ENCODE assay signal across 9 mouse cellular contexts in the genomic region with DNA sequence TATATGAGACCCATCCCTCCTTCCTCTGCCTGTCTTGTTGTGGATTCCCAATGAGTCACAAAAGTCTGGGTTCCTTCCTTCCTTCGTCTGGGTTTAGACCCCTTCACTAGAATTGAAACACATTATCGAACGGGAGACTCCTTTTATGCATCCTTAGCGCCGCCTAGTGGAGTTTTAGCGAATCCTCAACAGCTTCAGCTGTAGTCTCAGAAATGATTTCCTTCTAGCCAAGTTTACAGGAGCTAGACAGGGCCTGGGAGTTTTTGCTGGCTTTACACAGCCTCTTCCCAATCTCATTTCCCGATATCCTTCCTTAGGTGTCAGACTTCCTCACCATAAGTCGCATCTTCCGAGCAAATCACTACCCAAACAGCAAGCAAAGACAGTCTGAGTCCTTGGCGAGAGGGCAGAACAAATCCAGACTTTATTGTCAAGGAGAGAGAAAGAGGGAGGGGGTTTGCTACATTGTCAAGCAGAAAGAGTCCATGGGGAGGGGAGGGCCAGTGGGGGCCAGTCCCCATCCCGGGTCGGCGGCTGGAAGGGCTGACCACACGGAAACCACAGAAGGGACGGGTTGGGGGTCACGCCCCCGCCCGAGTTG. TPM values are rescaled to one million over a fixed set of nuclear protein-coding genes. Genes with fewer than 3 reads are reported as not detected.
DNase-seq lines count a peak whose midpoint lies in the region; ATAC-seq lines count a peak whose summit lies in the region.
"Had no signal": no experiment of that assay in that cellular context is flagged by ENCODE, and none has a peak within 500 bp of the region (broad histone marks: within the 10 kb centered on the region; RNA-seq: fewer than 3 reads in every experiment).

No protein-coding gene starts in this region.

- peak overlapping the region; percentile 65; the same call in 1 of the 2 replicates for H3K9ac ChIP-seq in hindbrain, embryonic 13.5 days
- H3K9ac ChIP-seq in limb, embryonic 13.5 days: no peak overlapping the region
- 0 out of 2 replicates have a peak overlapping the region, but pooled peaks have one; percentile 34 for H3K9ac ChIP-seq in midbrain, embryonic 16.5 days (ENCODE audit: low read depth, low read length)

- no peak overlapping the region for H3K4me3 ChIP-seq in hindbrain, embryonic 13.5 days
- peak overlapping the region; percentile 32; the same call in 1 of the 2 replicates for H3K4me3 ChIP-seq in limb, embryonic 13.5 days
- H3K4me3 ChIP-seq in midbrain, embryonic 16.5 days (ENCODE audit: low read depth, low read length): no peak overlapping the region

- peak; percentile 65 for DNase-seq in layer of hippocampus, adult 11-12 months (ENCODE audit: low spot score)
- DNase-seq in layer of hippocampus, postnatal 25 days (ENCODE audit: extremely low spot score in 1 of 2, low spot score in 1 of 2): no peak
- DNase-seq in adipocyte (ENCODE audit: low spot score): peak; percentile 89

- 8% methylated on average over 18 of the region's 18 CpGs for WGBS in hindbrain, embryonic 13.5 days
- 19% methylated on average over 18 of the region's 18 CpGs for WGBS in limb, embryonic 13.5 days
- WGBS in midbrain, embryonic 16.5 days: 12% methylated on average over 18 of the region's 18 CpGs

- peak overlapping the region; percentile 54 for H3K4me2 ChIP-seq in hindbrain, embryonic 13.5 days
- peak overlapping the region; percentile 68 for H3K4me2 ChIP-seq in limb, embryonic 13.5 days (replicated peaks)
- H3K4me2 ChIP-seq in midbrain, embryonic 16.5 days (ENCODE audit: low read length): no peak overlapping the region

- peaks cover 32% of the 10 kb centered on the region for H3K36me3 ChIP-seq in hindbrain, embryonic 13.5 days
- H3K36me3 ChIP-seq in limb, embryonic 13.5 days: peaks cover 34% of the 10 kb centered on the region
- peaks cover 19% of the 10 kb centered on the region for H3K36me3 ChIP-seq in midbrain, embryonic 16.5 days (ENCODE audit: control insufficient read depth, insufficient read depth, low read length)

- H3K9me3 ChIP-seq in hindbrain, embryonic 13.5 days: no peaks in the 10 kb centered on the region
- H3K9me3 ChIP-seq in limb, embryonic 13.5 days: no peaks in the 10 kb centered on the region
- no peaks in the 10 kb centered on the region for H3K9me3 ChIP-seq in midbrain, embryonic 16.5 days (replicated peaks; ENCODE audit: control insufficient read depth, low read length, poor library complexity, severe bottlenecking)

- peaks cover 36% of the 10 kb centered on the region for H3K4me1 ChIP-seq in hindbrain, embryonic 13.5 days (replicated peaks)
- H3K4me1 ChIP-seq in limb, embryonic 13.5 days: peaks cover 42% of the 10 kb centered on the region
- H3K4me1 ChIP-seq in midbrain, embryonic 16.5 days (ENCODE audit: control insufficient read depth, insufficient read depth, low read length): peaks cover 22% of the 10 kb centered on the region

- H3K27ac ChIP-seq in hindbrain, embryonic 13.5 days: 0 out of 2 replicates have a peak overlapping the region, but pooled peaks have one; percentile 18
- no peak overlapping the region; the same call in 1 of the 2 replicates for H3K27ac ChIP-seq in limb, embryonic 13.5 days
- H3K27ac ChIP-seq in midbrain, embryonic 16.5 days (ENCODE audit: low read length): peak overlapping the region; percentile 15; the same call in 1 of the 2 replicates

- H3K27me3 ChIP-seq in hindbrain, embryonic 13.5 days: peaks cover 10% of the 10 kb centered on the region
- peaks cover 8% of the 10 kb centered on the region for H3K27me3 ChIP-seq in limb, embryonic 13.5 days
- no peaks in the 10 kb centered on the region; the same call in 1 of the 2 replicates for H3K27me3 ChIP-seq in midbrain, embryonic 16.5 days (ENCODE audit: control insufficient read depth, insufficient read depth, low read depth, low read length)

- ATAC-seq in erythroblast, adult 5-6 weeks (replicated peaks; ENCODE audit: low FRiP score, poor library complexity, severe bottlenecking): peak; percentile 58
- ATAC-seq in hindbrain, embryonic 13.5 days (ENCODE audit: low FRiP score): no peak
- ATAC-seq in limb, embryonic 13.5 days (ENCODE audit: low FRiP score, low read depth): no peak
- ATAC-seq in midbrain, embryonic 16.5 days: 0 out of 2 replicates have a peak, but pooled peaks have one; percentile 9
- ATAC-seq in monocyte, adult 5-6 weeks (replicated peaks; ENCODE audit: insufficient number of reproducible peaks, low FRiP score, low TSS enrichment, poor library complexity, severe bottlenecking): no peak

RNA-seq across cellular contexts. Expression of a gene that starts 3.2 kb away (rescaled TPM):
- 1 to 10 TPM in 1 of 2 experiments, under 1 TPM in 1; 0.66 to 1.1 TPM for total RNA-seq in layer of hippocampus, postnatal 25 days (2021)
- 0.96 and 2.1 TPM in 2 replicates for total RNA-seq in erythroblast, adult 5-6 weeks (2015; ENCODE audit: low replicate concordance)
- total RNA-seq in erythroblast, adult 5-6 weeks (2017; ENCODE audit: low replicate concordance): 0.70 and 1.3 TPM in 2 replicates
- 0.23 and 0.34 TPM in 2 replicates for polyA plus RNA-seq in hindbrain, embryonic 13.5 days (2015; fragmentation: Nextera tagmentation; extraction: Ambion mirVana)
- 0.34 and 0.41 TPM in 2 replicates for polyA plus RNA-seq in limb, embryonic 13.5 days (2015; fragmentation: Nextera tagmentation; extraction: Ambion mirVana)
- 0.40 and 0.64 TPM in 2 replicates for polyA plus RNA-seq in midbrain, embryonic 16.5 days (2015; fragmentation: Nextera tagmentation; extraction: Ambion mirVana)
- 0.53 to 1.2 TPM (median 0.87 TPM) in 3 replicates for total RNA-seq in monocyte, adult 5-6 weeks (2017)
- total RNA-seq: adrenal gland, adult 18-20 months had no signal

RNA-seq across cellular contexts. Expression of a gene that starts 26.3 kb away (rescaled TPM):
- total RNA-seq in layer of hippocampus, postnatal 25 days (2021): 10 to 100 TPM; 40.7 to 45.0 TPM
- total RNA-seq in erythroblast, adult 5-6 weeks (2015; ENCODE audit: low replicate concordance): 2.9 and 5.6 TPM in 2 replicates
- total RNA-seq in erythroblast, adult 5-6 weeks (2017; ENCODE audit: low replicate concordance): 0.68 and 0.84 TPM in 2 replicates
- polyA plus RNA-seq in hindbrain, embryonic 13.5 days (2015; fragmentation: Nextera tagmentation; extraction: Ambion mirVana): 18.6 and 19.9 TPM in 2 replicates
- 11.7 and 13.1 TPM in 2 replicates for polyA plus RNA-seq in limb, embryonic 13.5 days (2015; fragmentation: Nextera tagmentation; extraction: Ambion mirVana)
- 20.1 and 22.7 TPM in 2 replicates for polyA plus RNA-seq in midbrain, embryonic 16.5 days (2015; fragmentation: Nextera tagmentation; extraction: Ambion mirVana)
- total RNA-seq in monocyte, adult 5-6 weeks (2017): 0.85 to 3.7 TPM (median 1.7 TPM) in 3 replicates

RNA-seq across cellular contexts. Expression of a gene that starts 41.1 kb away (rescaled TPM):
- total RNA-seq in layer of hippocampus, postnatal 25 days (2021): 100 to 1,000 TPM; 101 to 105 TPM
- 123 and 131 TPM in 2 replicates for total RNA-seq in erythroblast, adult 5-6 weeks (2015; ENCODE audit: low replicate concordance)
- total RNA-seq in erythroblast, adult 5-6 weeks (2017; ENCODE audit: low replicate concordance): 54.0 and 56.5 TPM in 2 replicates
- 219 and 222 TPM in 2 replicates for polyA plus RNA-seq in hindbrain, embryonic 13.5 days (2015; fragmentation: Nextera tagmentation; extraction: Ambion mirVana)
- polyA plus RNA-seq in limb, embryonic 13.5 days (2015; fragmentation: Nextera tagmentation; extraction: Ambion mirVana): 283 TPM in 2 replicates
- polyA plus RNA-seq in midbrain, embryonic 16.5 days (2015; fragmentation: Nextera tagmentation; extraction: Ambion mirVana): 200 and 205 TPM in 2 replicates
- total RNA-seq in monocyte, adult 5-6 weeks (2017): 47.5 to 52.5 TPM (median 50.3 TPM) in 3 replicates

RNA-seq across cellular contexts. Expression of a gene that starts 53.0 kb away (rescaled TPM):
- total RNA-seq in layer of hippocampus, postnatal 25 days (2021): 1 to 10 TPM; 1.4 to 2.4 TPM
- 2.5 and 7.9 TPM in 2 replicates for total RNA-seq in erythroblast, adult 5-6 weeks (2015; ENCODE audit: low replicate concordance)
- 2.4 TPM in 2 replicates for total RNA-seq in erythroblast, adult 5-6 weeks (2017; ENCODE audit: low replicate concordance)
- polyA plus RNA-seq in hindbrain, embryonic 13.5 days (2015; fragmentation: Nextera tagmentation; extraction: Ambion mirVana): 8.6 and 8.9 TPM in 2 replicates
- polyA plus RNA-seq in limb, embryonic 13.5 days (2015; fragmentation: Nextera tagmentation; extraction: Ambion mirVana): 55.2 and 55.3 TPM in 2 replicates
- 5.8 and 7.4 TPM in 2 replicates for polyA plus RNA-seq in midbrain, embryonic 16.5 days (2015; fragmentation: Nextera tagmentation; extraction: Ambion mirVana)
- 3.1 to 26.6 TPM (median 11.4 TPM) in 3 replicates for total RNA-seq in monocyte, adult 5-6 weeks (2017)

RNA-seq across cellular contexts. Expression of a gene that starts 55.4 kb away (rescaled TPM):
- total RNA-seq in layer of hippocampus, postnatal 25 days (2021): not detected
- total RNA-seq in erythroblast, adult 5-6 weeks (2015; ENCODE audit: low replicate concordance): 449 and 473 TPM in 2 replicates
- total RNA-seq in erythroblast, adult 5-6 weeks (2017; ENCODE audit: low replicate concordance): 629 and 671 TPM in 2 replicates
- 1.1 and 1.4 TPM in 2 replicates for polyA plus RNA-seq in hindbrain, embryonic 13.5 days (2015; fragmentation: Nextera tagmentation; extraction: Ambion mirVana)
- 2.8 and 3.8 TPM in 2 replicates for polyA plus RNA-seq in limb, embryonic 13.5 days (2015; fragmentation: Nextera tagmentation; extraction: Ambion mirVana)
- 0.52 and 0.68 TPM in 2 replicates for polyA plus RNA-seq in midbrain, embryonic 16.5 days (2015; fragmentation: Nextera tagmentation; extraction: Ambion mirVana)
- 85.2 to 136 TPM (median 112 TPM) in 3 replicates for total RNA-seq in monocyte, adult 5-6 weeks (2017)

Comparison
In these comparisons a context has a peak if more than half of its experiments do, and no peak if none do; other contexts are left out.
1. DNase-seq: peak in layer of hippocampus, adult 11-12 months (single experiment) and adipocyte (single experiment); none in layer of hippocampus, postnatal 25 days (0 of 2).
2. ATAC-seq: peak in erythroblast, adult 5-6 weeks (single experiment) and midbrain, embryonic 16.5 days (single experiment); none in hindbrain, embryonic 13.5 days (single experiment), limb, embryonic 13.5 days (single experiment) and monocyte, adult 5-6 weeks (single experiment).